Mouse (Mus musculus) bone marrow, adult 2 months (tissue): ENCODE results near the gene Ski.

Source experiments
- CTCF ChIP-seq: fragments of 200-500 bp; IDR thresholded peaks from 2 replicates; pipeline ENCODE4 v1.5.1; 2011; ENCODE audit warnings: low read length, control low read depth; ENCODE audit not compliant: control insufficient read depth, insufficient read depth
- POLR2A ChIP-seq: fragments of 200-500 bp; IDR thresholded peaks from 2 replicates; pipeline ENCODE4 v1.6.1; 2011; ENCODE audit warnings: low read depth, mild to moderate bottlenecking, control low read depth, low read length, borderline replicate concordance; ENCODE audit not compliant: control insufficient read depth

DNA sequence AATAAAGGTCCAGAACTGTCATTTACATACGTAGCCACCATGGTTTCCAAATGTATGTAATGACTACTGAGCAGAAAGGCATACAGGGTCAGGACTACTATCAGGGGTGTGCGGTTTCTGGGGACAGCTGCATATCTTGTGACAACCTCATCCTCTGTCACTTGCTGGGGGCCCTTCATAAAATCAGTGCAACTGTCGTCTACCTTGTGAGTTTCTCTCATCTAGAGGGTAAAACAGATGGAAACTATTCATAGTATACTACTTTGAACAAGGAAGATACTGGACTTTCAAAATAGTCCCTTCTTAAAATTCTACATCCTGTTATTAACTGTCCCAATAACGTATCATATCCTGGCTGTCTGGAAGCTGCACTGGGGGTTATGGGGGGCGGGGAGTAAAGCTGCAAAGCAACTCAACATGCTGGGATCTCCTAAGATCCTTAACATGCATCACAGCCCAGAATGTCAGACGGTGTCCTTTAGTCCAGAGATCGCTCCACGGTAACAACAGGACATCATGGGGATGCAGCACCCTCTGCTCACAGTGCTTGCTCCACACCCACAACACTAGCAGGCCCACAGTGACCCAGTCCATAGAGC is 51.7 kb downstream of the Ski start:
- TF ChIP-seq CTCF (no peak; the same call in 1 of the 2 replicates), POLR2A (no peak)
